Mouse (Mus musculus) lung, adult 2 months (tissue): ENCODE results near the gene Vnn3.

Experiments
- CTCF ChIP-seq: fragments of 200-500 bp; IDR thresholded peaks from 2 replicates; pipeline ENCODE4 v1.5.1; 2011; ENCODE audit warnings: mild to moderate bottlenecking, low read length, control low read depth; ENCODE audit not compliant: insufficient read depth
- POLR2A ChIP-seq: fragments of 200-500 bp; IDR thresholded peaks from 2 replicates; pipeline ENCODE4 v1.6.1; 2011; ENCODE audit warnings: low read depth, mild to moderate bottlenecking, control low read depth, low read length, borderline replicate concordance; ENCODE audit errors: extremely low read depth

- TF ChIP-seq CTCF (no peak), POLR2A (no peak)
Observed at GRCm38 (mm10) chr10:23901119-23901518, 49.9 kb downstream of the Vnn3 start.
